Mouse (Mus musculus): Measurements from ENCODE around the gene Ephb1. TPM values are rescaled to one million over a fixed set of nuclear protein-coding genes. Genes with fewer than 3 reads are reported as not detected.

Ephb1 gene
- total RNA-seq, 2 experiments from 2014 or later = 1.8 to 2.1 TPM

GRCm38 (mm10) chr9:102249124-102249816, 105.2 kb downstream of the Ephb1 start:
- DNase-seq (ENCODE audit: low spot score in 2 of 2) = no peak

- no peak for DNase-seq (ENCODE audit: low spot score in 2 of 2)
Observed at GRCm38 (mm10) chr9:102245551-102245950, 108.9 kb downstream of the Ephb1 start.

GRCm38 (mm10) chr9:102243296-102243695, 111.2 kb downstream of the Ephb1 start:
- DNase-seq (ENCODE audit: low spot score in 2 of 2) = no peak

GRCm38 (mm10) chr9:102241546-102241945, 112.9 kb downstream of the Ephb1 start:
- DNase-seq (ENCODE audit: low spot score in 2 of 2) = no peak

- DNase-seq (ENCODE audit: low spot score in 2 of 2) = no peak
Observed at GRCm38 (mm10) chr9:102240215-102240614, 114.3 kb downstream of the Ephb1 start.

- DNase-seq (ENCODE audit: low spot score in 2 of 2) = no peak
Observed at GRCm38 (mm10) chr9:102235444-102235951, 119.0 kb downstream of the Ephb1 start.

- DNase-seq (ENCODE audit: low spot score in 2 of 2) = no peak
Observed at GRCm38 (mm10) chr9:102231248-102231647, 123.2 kb downstream of the Ephb1 start.

- DNase-seq (ENCODE audit: low spot score in 2 of 2) = no peak
Observed at GRCm38 (mm10) chr9:102216746-102217566, 137.5 kb downstream of the Ephb1 start.

GRCm38 (mm10) chr9:102212036-102212383, 142.5 kb downstream of the Ephb1 start:
- DNase-seq (ENCODE audit: low spot score in 2 of 2) = no peak

GRCm38 (mm10) chr9:102211296-102212035, 143.0 kb downstream of the Ephb1 start:
- DNase-seq (ENCODE audit: low spot score in 2 of 2) = no peak

GRCm38 (mm10) chr9:102205518-102205917, 149.0 kb downstream of the Ephb1 start:
- no peak for DNase-seq (ENCODE audit: low spot score in 2 of 2)

GRCm38 (mm10) chr9:102201867-102202266, 152.6 kb downstream of the Ephb1 start:
- no peak for DNase-seq (ENCODE audit: low spot score in 2 of 2)

- DNase-seq (ENCODE audit: low spot score in 2 of 2) = peak; percentile 24
Observed at GRCm38 (mm10) chr9:102196856-102197255, 157.6 kb downstream of the Ephb1 start.

- DNase-seq (ENCODE audit: low spot score in 2 of 2) = peak in 1 of 2 experiments; percentile 22
Observed at GRCm38 (mm10) chr9:102194063-102194462, 160.4 kb downstream of the Ephb1 start.

- DNase-seq (ENCODE audit: low spot score in 2 of 2) = no peak
Observed at GRCm38 (mm10) chr9:102192724-102193685, 161.5 kb downstream of the Ephb1 start.

GRCm38 (mm10) chr9:102190058-102190457, 164.4 kb downstream of the Ephb1 start:
- no peak for DNase-seq (ENCODE audit: low spot score in 2 of 2)

- DNase-seq (ENCODE audit: low spot score in 2 of 2) = peak; percentile 56 to 70
Observed at GRCm38 (mm10) chr9:102189406-102189805, 165.1 kb downstream of the Ephb1 start.

GRCm38 (mm10) chr9:102183663-102184274, 170.7 kb downstream of the Ephb1 start:
- no peak for DNase-seq (ENCODE audit: low spot score in 2 of 2)

GRCm38 (mm10) chr9:102181810-102182490, 172.5 kb downstream of the Ephb1 start:
- no peak for DNase-seq (ENCODE audit: low spot score in 2 of 2)
